8 mouse cellular contexts compared by ENCODE assay signal in the genomic region with DNA sequence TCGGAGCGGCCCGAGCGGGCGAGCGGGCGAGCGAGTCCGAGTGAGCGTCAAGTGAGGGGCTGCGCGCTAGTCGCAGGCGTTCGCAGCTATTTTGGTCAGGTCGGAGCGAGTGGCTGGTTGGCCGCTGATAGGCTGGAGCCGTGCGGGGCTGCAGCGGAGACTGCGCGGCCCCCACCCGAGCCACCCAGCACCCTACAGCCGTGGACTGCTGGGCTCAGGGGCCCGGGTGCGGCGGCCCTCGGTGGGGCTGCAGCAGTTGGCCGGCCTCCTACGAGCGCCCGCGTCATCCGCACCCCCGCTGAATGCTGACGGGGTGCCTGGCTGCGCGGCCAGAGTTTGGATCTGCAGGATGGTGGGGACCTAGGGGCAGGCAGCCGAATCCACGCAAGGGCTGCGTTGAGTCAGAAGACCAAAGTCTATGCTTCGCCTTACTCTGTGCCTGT. TPM values are rescaled to one million over a fixed set of nuclear protein-coding genes. Genes with fewer than 3 reads are reported as not detected.
DNase-seq lines count a peak whose midpoint lies in the region; ATAC-seq and TF ChIP-seq lines count a peak whose summit lies in the region.

No protein-coding gene starts in this region.

- peaks cover 30% of the 10 kb centered on the region for H3K4me1 ChIP-seq in kidney, embryonic 15.5 days
- H3K4me1 ChIP-seq in cerebellum, adult 2 months (ENCODE audit: control insufficient read depth, insufficient read depth, low read length): peaks cover 4% of the 10 kb centered on the region; the same call in 1 of the 2 replicates
- peaks cover 16% of the 10 kb centered on the region for H3K4me1 ChIP-seq in kidney, embryonic 16.5 days (ENCODE audit: insufficient read depth, low read length)
- H3K4me1 ChIP-seq in liver, embryonic 12.5 days: peaks cover 26% of the 10 kb centered on the region

- H3K36me3 ChIP-seq in kidney, embryonic 15.5 days: 0 out of 2 replicates have a peak, but pooled peaks cover 6% of the 10 kb centered on the region
- H3K36me3 ChIP-seq in kidney, embryonic 16.5 days (ENCODE audit: insufficient read depth, low read length): no peaks in the 10 kb centered on the region
- peaks cover 10% of the 10 kb centered on the region; the same call in 1 of the 2 replicates for H3K36me3 ChIP-seq in liver, embryonic 12.5 days

- H3K9me3 ChIP-seq in kidney, embryonic 15.5 days (replicated peaks): no peaks in the 10 kb centered on the region
- no peaks in the 10 kb centered on the region for H3K9me3 ChIP-seq in kidney, embryonic 16.5 days (ENCODE audit: low read length)
- H3K9me3 ChIP-seq in liver, embryonic 12.5 days (replicated peaks): no peaks in the 10 kb centered on the region

- peak overlapping the region; percentile 74 for H3K9ac ChIP-seq in kidney, embryonic 15.5 days
- peak overlapping the region; percentile 77 for H3K9ac ChIP-seq in kidney, embryonic 16.5 days (replicated peaks; ENCODE audit: low read length)
- no peak overlapping the region for H3K9ac ChIP-seq in liver, embryonic 12.5 days

- DNase-seq in kidney, adult 11 months: no peak
- DNase-seq in cerebellum, adult 2 months: peak; percentile 82
- peak; percentile 73 for DNase-seq in retina, postnatal 1 day
- DNase-seq in spleen, adult 18-20 months: no peak

- WGBS in kidney, embryonic 15.5 days: 1% methylated on average over 34 of the region's 43 CpGs
- under 1% methylated on average over 43 of the region's 43 CpGs for WGBS in cerebellum, adult 2 months
- 1% methylated on average over 33 of the region's 43 CpGs for WGBS in kidney, embryonic 16.5 days
- WGBS in liver, embryonic 12.5 days (ENCODE audit: insufficient replicate concordance): 6% methylated on average over 43 of the region's 43 CpGs

- H3K4me3 ChIP-seq in kidney, embryonic 15.5 days (replicated peaks): peak overlapping the region; percentile 65
- H3K4me3 ChIP-seq in cerebellum, adult 2 months (replicated peaks; ENCODE audit: insufficient read depth, low read depth, low read length): peak overlapping the region; percentile 99
- H3K4me3 ChIP-seq in kidney, embryonic 16.5 days (ENCODE audit: low read length): peak overlapping the region; percentile 67
- H3K4me3 ChIP-seq in liver, embryonic 12.5 days: peak overlapping the region; percentile 62

- ATAC-seq in kidney, embryonic 15.5 days (replicated peaks; ENCODE audit: low FRiP score): peak; percentile 78
- peak; percentile 47 for ATAC-seq in frontal cortex, adult (ENCODE audit: low TSS enrichment)
- ATAC-seq in kidney, embryonic 16.5 days (ENCODE audit: low FRiP score, low TSS enrichment): peak; percentile 77
- ATAC-seq in liver, embryonic 12.5 days: peak; percentile 49

- H3K4me2 ChIP-seq in kidney, embryonic 15.5 days: peak overlapping the region; percentile 90
- peak overlapping the region; percentile 98 for H3K4me2 ChIP-seq in kidney, embryonic 16.5 days (replicated peaks; ENCODE audit: low read depth, low read length)
- peak overlapping the region; percentile 84 for H3K4me2 ChIP-seq in liver, embryonic 12.5 days

- TF ChIP-seq CTCF in cerebellum, adult 2 months (IDR thresholded peaks at IDR 0.05; ENCODE audit: borderline replicate concordance, insufficient read depth, low read depth, low read length): no peak

- TF ChIP-seq POLR2A in cerebellum, adult 2 months (IDR thresholded peaks at IDR 0.05; ENCODE audit: borderline replicate concordance, insufficient read depth, low read length): peak; percentile 57

- peaks cover 23% of the 10 kb centered on the region for H3K27me3 ChIP-seq in kidney, embryonic 15.5 days
- no peaks in the 10 kb centered on the region for H3K27me3 ChIP-seq in cerebellum, adult 2 months (ENCODE audit: control insufficient read depth, insufficient read depth, low read length)
- peaks cover 5% of the 10 kb centered on the region; the same call in 1 of the 2 replicates for H3K27me3 ChIP-seq in kidney, embryonic 16.5 days (ENCODE audit: insufficient read depth, low read length)
- peaks cover 70% of the 10 kb centered on the region for H3K27me3 ChIP-seq in liver, embryonic 12.5 days (replicated peaks)

- H3K27ac ChIP-seq in kidney, embryonic 15.5 days: peak overlapping the region; percentile 11; the same call in 1 of the 2 replicates
- peak overlapping the region; percentile 40 for H3K27ac ChIP-seq in cerebellum, adult 2 months (ENCODE audit: insufficient read depth, low read length)
- no peak overlapping the region for H3K27ac ChIP-seq in kidney, embryonic 16.5 days (ENCODE audit: low read length)
- no peak overlapping the region for H3K27ac ChIP-seq in liver, embryonic 12.5 days

RNA-seq across cellular contexts. Expression of gene Lrrc4, which starts 1.9 kb away (rescaled TPM):
- 1.8 and 1.9 TPM in 2 replicates for polyA plus RNA-seq in kidney, embryonic 15.5 days (2015; fragmentation: Nextera tagmentation; extraction: Ambion mirVana)
- 51.6 and 58.0 TPM in 2 replicates for polyA plus RNA-seq in cerebellum, adult 2 months (2012; rRNA removed)
- 1.6 TPM in 2 replicates for polyA plus RNA-seq in kidney, embryonic 16.5 days (2015; fragmentation: Nextera tagmentation; extraction: Ambion mirVana)
- polyA plus RNA-seq in liver, embryonic 12.5 days (2016; fragmentation: Nextera tagmentation; extraction: Ambion mirVana): 0.16 and 0.30 TPM in 2 replicates

Comparison
In these comparisons a context has a peak if more than half of its experiments do, and no peak if none do; other contexts are left out.
1. H3K27ac ChIP-seq: peak in kidney, embryonic 15.5 days (single experiment) and cerebellum, adult 2 months (single experiment); none in kidney, embryonic 16.5 days (single experiment) and liver, embryonic 12.5 days (single experiment).
2. DNase-seq: peak in cerebellum, adult 2 months (2 of 2) and retina, postnatal 1 day (single experiment); none in kidney, adult 11 months (single experiment) and spleen, adult 18-20 months (0 of 2).
3. RNA of gene Lrrc4, which starts 1.9 kb away (polyA plus RNA-seq): 51.6 to 58.0 TPM in cerebellum, adult 2 months; 1.8 to 1.9 TPM in kidney, embryonic 15.5 days, 1.6 TPM in kidney, embryonic 16.5 days and 0.16 to 0.30 TPM in liver, embryonic 12.5 days; every median in the first group is over 10 times any median in the second.
4. Peak in every context shown above with its lines, with median percentiles within 50 percentile points of each other: ATAC-seq, H3K4me2 ChIP-seq and H3K4me3 ChIP-seq.